Mouse (Mus musculus): Measurements from ENCODE around the gene Ift20. TPM values are rescaled to one million over a fixed set of nuclear protein-coding genes. Genes with fewer than 3 reads are reported as not detected.
A peak's percentile ranks its signal among the peaks of the same experiment; 100 is the strongest.

Ift20 gene
- total RNA-seq, 2 experiments from 2014 or later = 77.7 to 80.2 TPM

GRCm38 (mm10) chr11:78505430-78505829, 30.7 kb upstream of the Ift20 start:
- no peak for DNase-seq (ENCODE audit: low spot score in 2 of 2)
- H3K27ac ChIP-seq = no peak overlapping the region
- no peak for TF ChIP-seq CTCF (conservative IDR thresholded peaks at IDR 0.05)
- H3K4me3 ChIP-seq = no peak overlapping the region

GRCm38 (mm10) chr11:78509148-78509547, 27.0 kb upstream of the Ift20 start:
- peak; percentile 75 for TF ChIP-seq CTCF (conservative IDR thresholded peaks at IDR 0.05)
- H3K4me3 ChIP-seq = no peak overlapping the region
- DNase-seq (ENCODE audit: low spot score in 2 of 2) = no peak
- no peak overlapping the region for H3K27ac ChIP-seq

GRCm38 (mm10) chr11:78512025-78512957, 23.9 kb upstream of the Ift20 start, which contains the start of the genes Tmem199 and Poldip2:
Tmem199 (minus strand) TSS chr11:78512172.
Poldip2 (plus strand) TSS chr11:78512193.
- peak; percentile 89 to 90 for DNase-seq (ENCODE audit: low spot score in 2 of 2)
- H3K27ac ChIP-seq = peak within 1 kb of the TSS; percentile 96

GRCm38 (mm10) chr11:78513106-78513790, 22.9 kb upstream of the Ift20 start:
- Histone ChIP-seq H3K4me3 (peak overlapping the region; percentile 85), H3K27ac (peak overlapping the region; percentile 96; the same call in 1 of the 2 replicates)
- no peak for DNase-seq (ENCODE audit: low spot score in 2 of 2)
- TF ChIP-seq CTCF (conservative IDR thresholded peaks at IDR 0.05) = no peak

More at GRCm38 (mm10) chr11:78512025-78512957, 23.9 kb upstream of the Ift20 start, which contains the start of the genes Tmem199 and Poldip2:
- TF ChIP-seq CTCF (conservative IDR thresholded peaks at IDR 0.05) = no peak
- H3K4me3 ChIP-seq = peak within 1 kb of the TSS; percentile 85

GRCm38 (mm10) chr11:78515549-78516325, 20.4 kb upstream of the Ift20 start:
- no peak for DNase-seq (ENCODE audit: low spot score in 2 of 2)
- H3K4me3 ChIP-seq = no peak overlapping the region
- peak; percentile 60 for TF ChIP-seq CTCF (conservative IDR thresholded peaks at IDR 0.05)
- H3K27ac ChIP-seq = no peak overlapping the region

GRCm38 (mm10) chr11:78518931-78519330, 17.2 kb upstream of the Ift20 start:
- TF ChIP-seq CTCF (conservative IDR thresholded peaks at IDR 0.05) = no peak
- DNase-seq (ENCODE audit: low spot score in 2 of 2) = no peak

GRCm38 (mm10) chr11:78521880-78522279, 14.3 kb upstream of the Ift20 start:
- Histone ChIP-seq H3K27ac (peak overlapping the region; percentile 24; the same call in 1 of the 2 replicates), H3K4me3 (no peak overlapping the region)
- no peak for DNase-seq (ENCODE audit: low spot score in 2 of 2)
- no peak for TF ChIP-seq CTCF (conservative IDR thresholded peaks at IDR 0.05)

More at GRCm38 (mm10) chr11:78518931-78519330, 17.2 kb upstream of the Ift20 start:
- H3K4me3 ChIP-seq = no peak overlapping the region
- no peak overlapping the region for H3K27ac ChIP-seq

GRCm38 (mm10) chr11:78522481-78522997, 13.6 kb upstream of the Ift20 start:
- no peak for DNase-seq (ENCODE audit: low spot score in 2 of 2)
- H3K4me3 ChIP-seq = no peak overlapping the region
- H3K27ac ChIP-seq = peak overlapping the region; percentile 56; the same call in 1 of the 2 replicates
- peak; percentile 77 for TF ChIP-seq CTCF (conservative IDR thresholded peaks at IDR 0.05)

GRCm38 (mm10) chr11:78523241-78523955, 12.8 kb upstream of the Ift20 start:
- TF ChIP-seq CTCF (conservative IDR thresholded peaks at IDR 0.05) = no peak
- Histone ChIP-seq H3K27ac (peak overlapping the region; percentile 56; the same call in 1 of the 2 replicates), H3K4me3 (no peak overlapping the region)
- no peak for DNase-seq (ENCODE audit: low spot score in 2 of 2)

- no peak for DNase-seq (ENCODE audit: low spot score in 2 of 2)
- TF ChIP-seq CTCF (conservative IDR thresholded peaks at IDR 0.05) = no peak
- no peak overlapping the region for H3K4me3 ChIP-seq
- H3K27ac ChIP-seq = peak overlapping the region; percentile 44; the same call in 1 of the 2 replicates
Observed at GRCm38 (mm10) chr11:78524838-78525237, 11.3 kb upstream of the Ift20 start.

- no peak for TF ChIP-seq CTCF (conservative IDR thresholded peaks at IDR 0.05)
- no peak overlapping the region for H3K4me3 ChIP-seq
- no peak for DNase-seq (ENCODE audit: low spot score in 2 of 2)
- no peak overlapping the region for H3K27ac ChIP-seq
Observed at GRCm38 (mm10) chr11:78528714-78529113, 7.4 kb upstream of the Ift20 start.

All from layer of hippocampus, adult 2 months (tissue).